Mouse (Mus musculus) ovary, postnatal 14 days (tissue): Measurements from ENCODE around the gene Surf6.
A peak's percentile ranks its signal among the peaks of the same experiment; 100 is the strongest.

Experiments
- DNase-seq: peaks from one replicate; pipeline ENCODE4 v3.0.0; 2022; ENCODE audit warnings: low spot score

Surf6 gene

GRCm38 (mm10) chr2:26902467-26903220, at the start of gene Surf6:
Gene Surf6 (minus strand): TSS chr2:26902879.
- peak; percentile 84 for DNase-seq

GRCm38 (mm10) chr2:26952193-26952592, 49.5 kb upstream of the Surf6 start:
- no peak for DNase-seq

- no peak for DNase-seq
Observed at GRCm38 (mm10) chr2:26951346-26951905, 48.7 kb upstream of the Surf6 start.

GRCm38 (mm10) chr2:26950411-26950810, 47.7 kb upstream of the Surf6 start:
- no peak for DNase-seq

GRCm38 (mm10) chr2:26943253-26943652, 40.6 kb upstream of the Surf6 start:
- DNase-seq, result no peak

- DNase-seq, result no peak
Observed at GRCm38 (mm10) chr2:26941539-26941938, 38.9 kb upstream of the Surf6 start.

- DNase-seq, result no peak
Observed at GRCm38 (mm10) chr2:26936425-26936824, 33.7 kb upstream of the Surf6 start.

- DNase-seq, result no peak
Observed at GRCm38 (mm10) chr2:26935286-26935685, 32.6 kb upstream of the Surf6 start.

GRCm38 (mm10) chr2:26933304-26934055, 30.8 kb upstream of the Surf6 start, which contains the start of the genes Surf4 and Stkld1:
Gene Surf4 (minus strand): TSS chr2:26933928.
Gene Stkld1 (plus strand): TSS chr2:26934047.
- peak; percentile 86 for DNase-seq

- DNase-seq, result no peak
Observed at GRCm38 (mm10) chr2:26932473-26933303, 30.0 kb upstream of the Surf6 start.

- no peak for DNase-seq
Observed at GRCm38 (mm10) chr2:26930390-26930789, 27.7 kb upstream of the Surf6 start.

- no peak for DNase-seq
Observed at GRCm38 (mm10) chr2:26927745-26928476, 25.2 kb upstream of the Surf6 start.

GRCm38 (mm10) chr2:26921784-26922183, 19.1 kb upstream of the Surf6 start:
- no peak for DNase-seq

- no peak for DNase-seq
Observed at GRCm38 (mm10) chr2:26920190-26920855, 17.6 kb upstream of the Surf6 start.

GRCm38 (mm10) chr2:26919684-26920083, 17.0 kb upstream of the Surf6 start:
- DNase-seq, result no peak

GRCm38 (mm10) chr2:26916738-26917137, 14.1 kb upstream of the Surf6 start:
- DNase-seq, result no peak

- DNase-seq, result peak; percentile 68
Observed at GRCm38 (mm10) chr2:26915927-26916728, 13.4 kb upstream of the Surf6 start, which contains the start of the genes Surf2 and Surf1. Gene Surf2 (plus strand): TSS chr2:26916367. Gene Surf1 (minus strand): TSS chr2:26916530.

GRCm38 (mm10) chr2:26914148-26914941, 11.7 kb upstream of the Surf6 start:
- no peak for DNase-seq
